Mouse (Mus musculus) embryonic fibroblast, embryonic 13.5 days (primary cell): Measurements from ENCODE around the gene Serping1. TPM values are rescaled to one million over a fixed set of nuclear protein-coding genes. Genes with fewer than 3 reads are reported as not detected.
A peak's percentile ranks its signal among the peaks of the same experiment; 100 is the strongest.

Experiments
- H3K27ac ChIP-seq: 2 replicates; pipeline ENCODE4 v1.5.1; 2012; ENCODE audit warnings: low read length, control low read depth, inconsistent platforms; ENCODE audit not compliant: insufficient read depth
- H3K4me1 ChIP-seq: 2 replicates; pipeline ENCODE4 v1.6.1; 2011; ENCODE audit warnings: low read length; ENCODE audit not compliant: control insufficient read depth, insufficient read depth
- H3K4me3 ChIP-seq: 2 replicates; pipeline ENCODE4 v1.5.1; 2011; ENCODE audit warnings: mild to moderate bottlenecking, control low read depth, low read length; ENCODE audit not compliant: insufficient read depth
- CTCF ChIP-seq: IDR thresholded peaks from 2 replicates; pipeline ENCODE4 v1.5.1; 2011; ENCODE audit warnings: mild to moderate bottlenecking, control low read depth, low read length, moderate library complexity, borderline replicate concordance; ENCODE audit not compliant: insufficient read depth
- POLR2A ChIP-seq: IDR thresholded peaks from 2 replicates; pipeline ENCODE4 v1.6.1; 2011; ENCODE audit warnings: low read depth, mild to moderate bottlenecking, control low read depth, low read length, moderate library complexity
- polyA plus RNA-seq: library from polyadenylated mRNA; stranded (reverse); fragments of >200 nt; gene quantifications from 2 replicates; pipeline ENCODE4 v1.2.4, GENCODE M21; 2011; ENCODE audit warnings: low read depth; ENCODE audit not compliant: missing spikeins, insufficient read length

Serping1 gene
- polyA plus RNA-seq, 1 experiment, result 40.2 TPM

GRCm38 (mm10) chr2:84741841-84742450, 33.3 kb downstream of the Serping1 start:
- peak overlapping the region; percentile 72 for H3K4me3 ChIP-seq
- H3K27ac ChIP-seq, result no peak overlapping the region
- TF ChIP-seq POLR2A (no peak), CTCF (no peak)
- peaks cover 4% of the 10 kb centered on the region for H3K4me1 ChIP-seq

GRCm38 (mm10) chr2:84740608-84741333, 34.5 kb downstream of the Serping1 start:
- Histone ChIP-seq H3K4me3 (no peak overlapping the region), H3K4me1 (peaks cover 4% of the 10 kb centered on the region), H3K27ac (no peak overlapping the region)
- TF ChIP-seq CTCF, result no peak
- 0 out of 2 replicates have a peak, but pooled peaks have one; percentile 5 for TF ChIP-seq POLR2A

- TF ChIP-seq CTCF (peak; percentile 18; the same call in 1 of the 2 replicates), POLR2A (peak; percentile 51)
- no peak overlapping the region for H3K27ac ChIP-seq
- H3K4me1 ChIP-seq, result peaks cover 4% of the 10 kb centered on the region
- H3K4me3 ChIP-seq, result no peak overlapping the region
These were observed 36.9 kb downstream of the Serping1 start for GRCm38 (mm10) chr2:84738271-84738911.

- Histone ChIP-seq H3K4me3 (no peak overlapping the region), H3K27ac (no peak overlapping the region), H3K4me1 (peaks cover 4% of the 10 kb centered on the region)
- TF ChIP-seq POLR2A (peak; percentile 63), CTCF (no peak)
These were observed 37.8 kb downstream of the Serping1 start for GRCm38 (mm10) chr2:84737451-84737925.

GRCm38 (mm10) chr2:84736312-84737161, 38.7 kb downstream of the Serping1 start:
- TF ChIP-seq POLR2A (peak; percentile 55; the same call in 1 of the 2 replicates), CTCF (no peak)
- no peak overlapping the region for H3K4me3 ChIP-seq
- H3K4me1 ChIP-seq, result peaks cover 4% of the 10 kb centered on the region
- no peak overlapping the region for H3K27ac ChIP-seq

- no peak overlapping the region for H3K4me3 ChIP-seq
- no peak overlapping the region for H3K27ac ChIP-seq
- TF ChIP-seq POLR2A, result peak; percentile 57
- TF ChIP-seq CTCF, result no peak
- no peaks in the 10 kb centered on the region; the same call in 1 of the 2 replicates for H3K4me1 ChIP-seq
These were observed 39.8 kb downstream of the Serping1 start for GRCm38 (mm10) chr2:84735346-84735920.

GRCm38 (mm10) chr2:84734919-84735318, 40.3 kb downstream of the Serping1 start:
- no peaks in the 10 kb centered on the region; the same call in 1 of the 2 replicates for H3K4me1 ChIP-seq
- TF ChIP-seq POLR2A (no peak; the same call in 1 of the 2 replicates), CTCF (no peak)

GRCm38 (mm10) chr2:84734351-84734864, 40.8 kb downstream of the Serping1 start:
- Histone ChIP-seq H3K27ac (no peak overlapping the region), H3K4me1 (no peaks in the 10 kb centered on the region; the same call in 1 of the 2 replicates), H3K4me3 (peak overlapping the region; percentile 12)
- TF ChIP-seq CTCF (no peak), POLR2A (peak; percentile 32)

More at GRCm38 (mm10) chr2:84734919-84735318, 40.3 kb downstream of the Serping1 start:
- Histone ChIP-seq H3K4me3 (no peak overlapping the region), H3K27ac (no peak overlapping the region)
